ENCODE assay signal across 9 mouse cellular contexts in the genomic region with DNA sequence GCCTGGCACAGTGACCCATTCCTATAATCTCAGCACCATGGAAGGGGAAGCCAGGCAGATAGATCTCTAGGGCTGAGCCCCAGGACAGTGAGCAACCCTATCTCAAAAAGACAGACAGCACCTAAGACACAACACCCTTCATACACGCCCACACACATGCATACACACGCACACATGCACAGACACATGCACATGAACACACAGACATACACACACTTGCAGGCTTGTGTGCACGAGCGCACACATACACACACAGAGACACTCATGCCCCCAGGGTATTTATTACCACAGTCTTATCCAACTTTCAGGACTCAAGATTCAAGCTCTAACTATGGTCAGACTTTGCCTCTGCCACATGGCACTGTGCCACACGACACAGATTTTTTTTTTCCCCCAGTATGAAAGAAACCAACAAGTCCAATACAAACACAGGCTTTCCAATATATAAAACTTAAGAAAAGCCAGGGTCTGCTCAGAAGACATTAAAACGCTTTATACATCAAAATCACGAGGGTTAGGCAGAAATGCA. TPM values are rescaled to one million over a fixed set of nuclear protein-coding genes. Genes with fewer than 3 reads are reported as not detected.
A peak's percentile ranks its signal among the peaks of the same experiment; 100 is the strongest.
DNase-seq lines count a peak whose midpoint lies in the region; ATAC-seq lines count a peak whose summit lies in the region.
"Had no signal": no experiment of that assay in that cellular context is flagged by ENCODE, and none has a peak within 500 bp of the region (broad histone marks: within the 10 kb centered on the region; RNA-seq: fewer than 3 reads in every experiment).

No protein-coding gene starts in this region.

- intact Hi-C loops in heart, postnatal 36 days (cut with DNase I): loop anchor here (2.0 kb wide), 1 partner anchor 37 kb away; no protein-coding TSS in a partner anchor

- ATAC-seq in heart, embryonic 12.5 days (ENCODE audit: insufficient number of reproducible peaks, low FRiP score): no peak
- ATAC-seq in megakaryocyte, adult 5-6 weeks (ENCODE audit: poor library complexity, severe bottlenecking): no peak
- no peak for ATAC-seq in stomach, embryonic 16.5 days (ENCODE audit: insufficient read depth, low FRiP score)

- no peak overlapping the region for H3K9ac ChIP-seq in heart, embryonic 12.5 days
- no peak overlapping the region for H3K9ac ChIP-seq in stomach, embryonic 16.5 days (ENCODE audit: low read length)

- no peak overlapping the region for H3K4me2 ChIP-seq in heart, embryonic 12.5 days
- H3K4me2 ChIP-seq in stomach, embryonic 16.5 days (ENCODE audit: low read depth, low read length): 0 out of 2 replicates have a peak overlapping the region, but pooled peaks have one; percentile 48

- peak overlapping the region; percentile 35 for H3K27ac ChIP-seq in heart, embryonic 12.5 days (ENCODE audit: poor library complexity, severe bottlenecking)
- peak overlapping the region; percentile 63 for H3K27ac ChIP-seq in stomach, embryonic 16.5 days (ENCODE audit: low read length)

- 81% methylated on average over 7 of the region's 7 CpGs for WGBS in heart, embryonic 12.5 days
- WGBS in stomach, embryonic 16.5 days: 70% methylated on average over 7 of the region's 7 CpGs

- DNase-seq in heart, postnatal 36 days: no peak
- DNase-seq in kidney, postnatal 10 days: peak; percentile 34
- no peak for DNase-seq in Muller cell, postnatal 12 days (ENCODE audit: inconsistent ontology term)
- no peak for DNase-seq in thymus, postnatal 36 days
- DNase-seq: cerebellum, adult 9-10 months had no signal

- H3K36me3 ChIP-seq in heart, embryonic 12.5 days: peaks cover 4% of the 10 kb centered on the region; the same call in 1 of the 2 replicates
- H3K36me3 ChIP-seq in megakaryocyte, embryonic 14.5 days (replicated peaks; ENCODE audit: low read length): peaks cover 18% of the 10 kb centered on the region
- no peaks in the 10 kb centered on the region for H3K36me3 ChIP-seq in stomach, embryonic 16.5 days (ENCODE audit: control insufficient read depth, insufficient read depth, low read length)

- H3K27me3 ChIP-seq in heart, embryonic 12.5 days (replicated peaks): no peaks in the 10 kb centered on the region
- H3K27me3 ChIP-seq in megakaryocyte, embryonic 14.5 days (replicated peaks): no peaks in the 10 kb centered on the region
- H3K27me3 ChIP-seq in stomach, embryonic 16.5 days (ENCODE audit: control insufficient read depth, insufficient read depth, low read length): no peaks in the 10 kb centered on the region

- H3K9me3 ChIP-seq in heart, embryonic 12.5 days (replicated peaks): no peaks in the 10 kb centered on the region
- H3K9me3 ChIP-seq in megakaryocyte, embryonic 14.5 days: no peaks in the 10 kb centered on the region
- H3K9me3 ChIP-seq in stomach, embryonic 16.5 days (replicated peaks; ENCODE audit: control insufficient read depth, low read length): no peaks in the 10 kb centered on the region

- H3K4me1 ChIP-seq in heart, embryonic 12.5 days (replicated peaks): peaks cover 33% of the 10 kb centered on the region
- peaks cover 29% of the 10 kb centered on the region for H3K4me1 ChIP-seq in megakaryocyte, embryonic 14.5 days
- H3K4me1 ChIP-seq in stomach, embryonic 16.5 days (ENCODE audit: control insufficient read depth, insufficient read depth, low read length): peaks cover 24% of the 10 kb centered on the region

- H3K4me3 ChIP-seq in heart, embryonic 12.5 days: no peak overlapping the region
- H3K4me3 ChIP-seq in megakaryocyte, embryonic 14.5 days (replicated peaks): peak overlapping the region; percentile 50
- no peak overlapping the region for H3K4me3 ChIP-seq in stomach, embryonic 16.5 days (replicated peaks; ENCODE audit: low read length)

RNA-seq across cellular contexts. Expression of a gene that starts 38.3 kb away (rescaled TPM):
- 91.1 and 94.2 TPM in 2 replicates for polyA plus RNA-seq in heart, embryonic 12.5 days (2016; fragmentation: Nextera tagmentation; extraction: Ambion mirVana)
- total RNA-seq in heart, postnatal 36 days (2021): 10 to 100 TPM; 31.9 to 39.3 TPM
- 37.5 and 76.1 TPM in 2 replicates for polyA plus RNA-seq in megakaryocyte, embryonic 14.5 days (2012; ENCODE audit: insufficient read depth, low replicate concordance)
- 85.2 and 92.7 TPM in 2 replicates for total RNA-seq in megakaryocyte, adult 5-6 weeks (2015)
- 59.5 and 68.6 TPM in 2 replicates for total RNA-seq in megakaryocyte, adult 5-6 weeks (2017)
- 108 and 110 TPM in 2 replicates for polyA plus RNA-seq in stomach, embryonic 16.5 days (2015; fragmentation: Nextera tagmentation; extraction: Ambion mirVana)
